Mouse (Mus musculus) urinary bladder, postnatal 25 days (tissue): ENCODE measurements at regions not wholly inside any gene's neighbourhood (a gene's known extent, or its start where the extent isn't known, plus 50 kb on each side); places are given as distances from the start of the nearest gene placed in this dataset.

Source experiments
- DNase-seq: peaks from one replicate; pipeline ENCODE4 v3.0.0; 2022; ENCODE audit warnings: low spot score

DNA sequence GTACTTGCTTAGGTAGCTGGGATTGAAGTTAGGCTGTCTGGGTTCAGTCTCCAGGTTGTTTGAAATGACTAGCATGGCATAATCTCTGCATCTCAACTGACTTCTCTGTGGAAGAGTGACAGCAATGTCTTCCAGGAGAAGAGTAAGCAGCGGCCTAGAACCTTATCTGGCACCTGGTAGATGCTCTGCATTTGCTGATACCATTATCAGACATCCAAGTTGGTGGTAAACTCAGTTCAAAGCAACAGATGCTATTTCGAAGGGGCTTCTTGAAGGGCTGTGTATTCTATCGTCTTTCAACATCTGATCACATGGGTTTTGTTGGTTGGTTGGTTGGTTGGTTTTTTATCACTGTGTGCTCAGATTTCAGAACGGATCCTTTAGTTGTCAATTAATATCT is 424.7 kb upstream of the Adgrl2 start:
- no peak for DNase-seq

DNA sequence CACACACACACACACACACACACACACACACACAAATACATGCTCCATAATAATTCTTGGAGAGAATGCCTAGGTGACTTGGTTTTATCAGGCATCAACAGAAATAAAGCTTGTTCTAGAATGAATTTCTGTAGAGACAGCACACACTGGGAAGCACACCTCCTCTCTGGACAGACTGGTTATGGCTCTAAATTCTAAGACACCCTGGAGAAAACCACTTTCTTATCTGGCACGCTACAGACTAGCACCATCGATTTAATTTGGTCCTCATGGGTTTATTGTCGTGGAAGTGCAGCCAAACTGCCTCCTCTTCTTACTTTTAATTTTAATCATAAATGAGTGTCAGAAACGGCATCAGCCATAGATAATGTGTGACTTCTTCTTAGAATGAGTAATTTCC is 422.8 kb upstream of the Adgrl2 start:
- no peak for DNase-seq

DNA sequence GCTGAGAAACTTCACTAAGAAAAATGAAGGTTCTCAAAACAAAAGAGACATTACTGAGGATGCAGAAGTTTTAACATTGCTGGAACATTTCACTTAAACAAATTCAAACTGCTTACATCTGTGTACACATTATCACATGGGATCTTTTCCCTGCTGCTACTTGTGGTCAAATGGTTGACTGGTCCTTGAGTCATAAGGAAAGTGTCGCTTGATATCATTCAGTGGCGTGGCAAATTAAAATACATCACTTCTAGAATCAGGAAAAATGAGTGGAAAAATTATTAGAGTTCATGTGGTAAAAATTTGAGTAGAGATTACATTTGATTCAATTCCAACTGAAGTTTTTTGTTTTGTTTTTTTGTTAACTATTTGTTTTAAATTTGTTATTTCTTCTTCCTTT is 420.2 kb upstream of the Adgrl2 start:
- no peak for DNase-seq

DNA sequence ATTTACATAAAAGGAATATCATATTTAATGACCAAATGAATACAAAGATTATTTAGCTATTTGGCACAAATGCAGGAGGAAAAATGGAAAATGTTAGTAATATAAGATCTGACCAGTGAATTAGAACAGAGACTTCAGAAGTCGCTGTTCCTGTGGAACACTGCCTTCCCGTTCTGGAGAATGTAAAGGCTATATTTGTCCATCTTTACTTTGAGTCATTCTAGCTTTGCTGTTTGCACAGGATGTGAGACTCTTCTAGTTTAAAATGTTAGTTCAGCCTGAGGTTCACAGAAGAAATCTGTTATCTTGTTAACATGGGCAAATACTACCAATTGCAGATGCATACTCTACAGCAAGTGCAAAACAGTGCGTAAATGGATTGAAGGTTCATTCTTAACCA is 418.5 kb upstream of the Adgrl2 start:
- no peak for DNase-seq

DNA sequence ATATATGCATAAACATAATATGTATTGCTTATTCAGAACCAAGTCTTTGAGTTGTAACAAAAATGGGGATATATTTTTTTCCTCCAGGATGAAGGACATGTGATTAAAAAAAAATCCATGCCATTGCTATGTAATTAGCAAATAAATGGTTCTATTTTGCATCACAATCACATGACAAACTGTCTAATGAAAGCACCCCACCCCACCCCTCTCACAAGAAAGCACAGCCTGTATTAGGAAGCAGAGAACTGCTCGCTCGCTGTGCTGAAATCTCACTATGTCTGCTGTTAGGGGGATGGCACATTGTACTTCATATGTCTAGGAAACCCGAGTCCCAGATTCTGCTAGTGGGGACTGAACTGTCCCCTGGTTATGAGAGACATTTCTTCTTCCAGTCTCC is 415.5 kb upstream of the Adgrl2 start:
- no peak for DNase-seq

DNA sequence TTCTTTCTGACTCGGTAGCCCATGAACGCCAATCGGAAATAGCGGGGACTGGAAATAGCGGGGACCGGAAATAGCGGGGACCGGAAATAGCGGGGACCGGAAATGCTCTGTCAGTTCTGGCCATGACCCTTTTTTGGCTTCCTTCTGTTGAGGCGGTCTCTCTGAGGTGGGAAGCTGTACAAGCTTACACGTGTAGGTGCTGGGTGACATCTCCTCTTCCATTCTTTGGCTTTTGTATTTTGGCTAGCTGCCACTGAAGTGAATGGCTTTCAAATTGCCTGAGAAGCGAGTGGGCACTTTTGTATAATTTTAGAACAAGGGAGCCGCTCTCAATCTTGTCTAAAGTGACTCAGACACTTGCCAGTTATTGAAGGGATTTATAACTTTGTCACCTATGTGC is 414.3 kb upstream of the Adgrl2 start:
- no peak for DNase-seq

DNA sequence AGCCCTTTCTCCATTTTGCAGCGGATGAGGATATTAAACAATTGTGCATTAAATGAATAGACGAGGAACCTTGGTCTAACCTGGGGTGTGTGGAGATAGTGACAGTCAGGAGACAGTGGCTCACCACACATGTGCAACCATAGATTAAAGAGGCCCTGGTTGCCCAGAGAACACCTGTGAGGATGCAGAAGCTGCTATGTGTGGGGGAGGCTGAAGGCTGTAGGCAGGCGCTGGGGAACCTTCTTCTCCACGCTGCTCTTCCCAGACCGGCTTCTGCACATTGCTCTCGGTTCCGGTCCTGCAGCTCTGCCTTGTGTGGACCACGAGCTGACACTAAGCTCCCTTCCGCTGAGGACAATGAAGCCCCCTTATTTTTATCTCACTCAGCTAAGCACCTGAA is 412.1 kb upstream of the Adgrl2 start:
- no peak for DNase-seq

DNA sequence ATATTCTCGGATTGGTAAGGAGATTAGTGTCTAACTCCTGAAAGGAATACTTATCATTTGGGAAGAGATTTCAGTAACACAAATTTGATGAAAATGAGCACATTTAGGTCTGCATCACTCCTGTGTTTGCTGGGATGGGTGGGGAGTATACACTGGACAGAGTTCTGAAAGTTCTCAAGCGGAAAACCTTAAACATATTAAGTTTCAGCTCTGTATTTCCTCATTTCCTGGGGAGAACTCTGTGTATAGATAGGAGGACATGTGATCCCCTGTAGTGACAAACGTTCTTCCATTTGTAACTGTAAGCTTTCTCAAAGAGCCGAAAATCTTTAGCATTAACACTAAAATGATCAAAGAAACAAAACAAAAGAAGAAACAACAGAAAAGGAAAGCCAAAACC is 404.7 kb upstream of the Adgrl2 start:
- no peak for DNase-seq

DNA sequence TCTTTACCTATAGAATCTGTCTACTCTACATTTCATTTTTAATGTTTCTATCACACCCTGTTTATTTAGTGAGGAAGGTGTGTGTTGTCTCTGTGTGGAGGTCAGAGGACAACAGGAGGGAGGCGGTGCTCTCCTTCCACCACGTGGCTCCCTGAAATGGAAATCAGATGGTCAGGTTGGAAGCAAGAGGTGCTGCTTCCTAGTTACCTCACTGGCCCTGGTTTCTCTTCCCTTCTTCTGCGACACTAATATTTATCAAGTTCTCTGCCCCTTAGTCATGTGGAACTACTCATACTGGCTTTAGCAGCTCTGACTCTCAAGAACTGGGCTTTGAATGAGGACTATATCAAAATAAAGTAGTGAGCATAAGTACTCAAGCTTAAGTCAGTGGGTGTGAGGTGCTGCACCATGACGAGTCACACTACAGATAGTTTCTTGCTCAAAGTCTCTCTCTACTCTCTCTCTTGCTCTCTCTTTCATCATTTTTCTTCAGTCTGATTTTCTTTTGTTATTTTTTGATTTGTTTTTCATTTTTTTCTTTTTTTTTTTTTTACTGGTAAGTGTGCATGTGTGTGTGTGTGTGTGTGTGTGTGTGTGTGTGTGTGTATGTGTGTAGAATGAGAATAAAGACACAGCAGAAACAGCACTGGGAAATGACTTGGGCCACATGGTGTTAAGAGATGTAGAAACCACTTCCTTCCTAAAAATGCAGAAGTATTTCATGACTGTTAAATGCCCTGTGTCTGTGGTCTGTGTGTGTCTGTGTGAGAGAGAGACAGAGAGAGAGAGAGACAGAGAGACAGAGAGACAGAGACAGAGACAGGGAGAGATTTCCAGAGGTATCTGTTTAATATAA is 403.2 kb upstream of the Adgrl2 start:
- no peak for DNase-seq

DNA sequence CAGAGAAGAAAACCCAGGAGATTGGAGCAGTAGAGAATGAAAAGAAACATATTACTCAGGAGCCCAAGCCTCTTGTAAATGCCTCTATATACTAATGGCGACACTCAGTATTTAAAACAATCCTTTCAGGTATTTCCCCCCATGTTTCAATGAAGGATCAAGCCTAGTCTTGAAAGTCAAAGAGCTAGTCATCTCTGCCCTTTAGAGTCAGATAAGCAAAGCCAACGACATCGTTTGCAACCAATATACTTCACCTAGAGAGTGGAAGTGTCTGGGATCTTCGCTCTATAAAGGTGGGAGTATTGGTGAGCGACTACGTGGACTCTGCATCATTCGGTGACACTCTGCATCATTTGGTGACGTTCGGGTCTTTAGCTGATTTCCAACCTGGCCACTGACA is 401.8 kb upstream of the Adgrl2 start:
- no peak for DNase-seq

DNA sequence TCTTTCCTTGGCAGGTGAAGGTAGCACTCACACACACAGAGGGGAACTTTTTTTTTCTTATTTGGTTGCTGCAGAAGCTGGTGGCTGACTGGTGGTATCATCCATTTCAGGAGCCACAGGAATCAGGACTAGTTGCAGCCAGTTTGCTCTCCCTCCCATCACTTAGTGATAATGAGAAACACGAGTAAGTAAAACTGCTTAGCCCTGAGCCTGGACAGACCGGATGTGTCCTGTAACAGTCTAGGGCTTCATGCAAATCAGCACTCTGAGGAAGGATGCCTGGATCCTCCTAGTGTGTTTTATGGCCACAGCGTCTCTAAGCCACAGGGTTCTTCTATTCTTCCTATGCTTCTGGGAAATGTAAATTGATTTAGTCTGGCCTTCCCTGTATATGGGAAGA is 397.2 kb upstream of the Adgrl2 start:
- no peak for DNase-seq

DNA sequence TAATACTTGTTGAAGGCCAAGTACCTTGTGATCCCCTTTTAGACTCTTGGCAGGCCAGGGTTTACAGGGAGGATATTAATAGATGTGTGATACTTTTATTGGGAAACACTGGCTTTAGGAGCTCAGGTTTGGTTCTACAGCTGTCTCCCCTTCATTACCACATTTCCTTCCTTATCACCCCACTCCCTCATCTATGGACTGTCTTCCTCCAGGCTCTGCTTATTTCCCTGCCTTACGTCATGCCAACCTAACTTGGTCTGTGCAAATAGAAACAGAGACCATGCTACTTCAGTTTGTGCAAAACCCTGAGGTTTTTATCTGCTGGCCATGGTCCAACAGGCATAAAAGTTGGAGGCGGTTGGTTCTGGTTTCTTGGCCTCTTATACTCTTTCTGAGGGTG is 395.7 kb upstream of the Adgrl2 start:
- no peak for DNase-seq

DNA sequence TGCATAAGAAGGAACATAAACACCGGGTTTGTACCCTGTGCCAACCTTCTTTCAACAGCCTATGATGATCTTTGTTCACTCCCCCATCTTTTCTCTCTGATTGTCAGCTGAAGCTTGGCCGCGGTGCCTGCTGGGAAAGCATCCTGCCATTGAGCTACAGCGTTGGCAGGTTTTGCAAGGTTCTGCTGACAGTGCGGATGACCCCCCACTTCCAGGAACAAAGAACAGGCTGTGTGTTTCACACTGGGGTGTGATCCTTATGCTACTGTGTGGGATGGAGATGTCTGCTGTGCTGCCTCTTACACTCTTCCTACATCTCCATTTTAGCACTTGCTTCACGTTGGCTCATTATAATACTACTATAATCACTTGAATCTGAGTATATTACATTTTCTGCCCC is 395.0 kb upstream of the Adgrl2 start:
- DNase-seq = no peak

DNA sequence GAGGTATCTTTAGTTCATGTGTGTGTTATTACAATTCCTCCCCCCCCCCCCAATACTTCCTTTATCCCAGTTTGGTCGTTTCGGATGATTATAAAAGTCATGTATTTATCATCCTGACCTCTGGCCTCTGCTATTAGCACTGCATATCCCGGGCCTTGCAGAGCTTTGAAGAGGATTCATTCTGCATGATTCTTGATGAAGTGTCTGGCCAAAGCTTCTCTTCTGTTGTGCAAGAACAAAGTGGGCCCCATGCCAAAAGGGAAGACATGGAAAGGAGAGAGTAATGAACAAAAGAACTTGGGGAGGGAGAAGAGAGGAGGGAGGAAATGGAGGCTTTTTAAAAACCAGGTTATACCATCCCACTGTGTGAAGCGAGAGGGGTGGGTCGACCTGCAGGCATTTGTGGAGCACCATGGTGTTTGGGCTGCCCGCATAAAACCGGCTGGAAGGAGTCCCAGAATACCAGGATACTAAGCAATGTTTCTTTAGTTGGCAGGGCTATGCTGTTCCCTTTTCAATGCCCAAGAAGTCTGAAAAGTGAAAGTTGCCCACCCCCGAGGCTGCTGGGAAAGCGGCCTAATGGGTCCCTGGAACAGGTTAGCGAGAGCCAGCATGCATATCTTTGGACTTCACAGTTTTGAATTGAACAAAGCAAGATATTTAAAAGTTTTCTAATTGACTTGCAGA is 391.3 kb upstream of the Adgrl2 start:
- no peak for DNase-seq

DNA sequence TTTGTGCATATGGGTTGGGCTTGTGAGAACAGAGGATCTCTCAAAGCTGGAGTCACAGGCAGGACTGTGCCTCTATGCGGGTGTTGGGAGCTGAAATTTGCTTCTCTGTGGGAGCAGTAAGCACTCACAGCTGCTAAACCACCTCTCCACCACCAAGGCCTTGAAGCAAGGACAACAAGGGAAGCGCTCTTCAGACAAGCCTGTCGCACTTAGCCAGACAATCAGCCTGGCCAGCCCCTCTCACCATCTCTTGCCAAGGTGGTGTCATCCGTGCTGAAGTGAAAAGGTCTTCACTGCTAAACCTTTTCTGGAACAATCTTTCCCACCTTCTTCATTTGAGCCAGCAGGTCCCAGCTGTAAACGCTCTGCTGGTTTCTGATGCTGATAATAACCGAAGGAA is 390.7 kb upstream of the Adgrl2 start:
- DNase-seq = no peak

DNA sequence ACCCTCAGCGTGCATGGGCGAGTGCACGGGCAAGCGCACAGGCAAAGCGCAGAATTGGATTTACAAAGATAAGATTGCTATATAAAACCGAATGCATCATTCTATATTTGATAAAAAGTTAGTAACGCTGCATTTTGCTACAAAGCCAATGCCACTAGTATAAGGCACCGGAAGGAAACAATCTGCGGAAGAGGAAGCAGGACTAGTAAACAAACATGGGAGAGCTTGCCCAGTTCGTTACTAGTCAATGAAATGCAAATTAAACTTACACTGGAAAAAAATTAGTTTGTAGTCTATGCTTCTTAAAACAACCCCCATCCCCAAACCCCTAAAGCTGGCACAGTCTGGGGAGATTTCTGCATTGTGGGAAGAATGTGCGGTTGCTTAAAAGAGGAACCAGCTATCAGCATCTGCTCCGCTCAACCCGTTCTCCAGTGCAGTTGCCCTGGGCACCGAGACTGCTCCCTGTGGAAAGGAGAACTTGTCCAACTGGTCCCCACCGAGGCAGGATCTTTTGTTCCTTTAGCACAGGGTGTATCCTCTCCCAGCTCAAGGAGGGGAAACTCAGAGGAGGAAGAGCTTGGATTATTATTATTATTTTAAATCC is 389.6 kb upstream of the Adgrl2 start:
- DNase-seq = no peak

DNA sequence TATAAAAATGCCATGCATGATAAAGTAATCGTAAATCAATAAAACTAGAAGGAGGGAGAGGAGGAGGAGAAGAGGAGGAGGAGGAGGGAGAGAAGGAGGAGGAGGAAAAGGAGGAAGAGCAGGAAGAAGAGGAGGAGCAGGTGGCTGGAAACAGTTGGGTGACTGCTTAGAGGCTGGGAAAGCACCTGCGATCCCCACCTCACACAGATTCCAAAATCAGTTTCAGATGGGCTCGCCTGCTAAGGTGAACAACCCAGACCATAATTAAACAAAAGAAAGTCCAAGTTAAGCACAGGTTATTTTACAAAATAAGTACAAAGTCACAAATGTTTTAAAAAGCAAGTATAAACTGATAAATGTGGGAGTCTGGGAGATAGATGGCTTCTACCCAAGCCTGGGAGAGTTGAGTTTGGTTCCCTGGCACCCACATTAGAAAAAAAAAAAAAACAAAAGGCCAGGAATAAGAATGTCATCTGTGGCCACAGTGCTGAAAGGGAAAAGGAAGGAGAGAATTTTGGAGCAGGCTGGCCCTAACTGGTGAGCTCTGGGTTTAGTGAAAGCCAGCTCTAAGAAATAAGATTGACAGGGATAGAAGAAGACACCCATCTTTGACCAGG is 389.0 kb upstream of the Adgrl2 start:
- no peak for DNase-seq

DNA sequence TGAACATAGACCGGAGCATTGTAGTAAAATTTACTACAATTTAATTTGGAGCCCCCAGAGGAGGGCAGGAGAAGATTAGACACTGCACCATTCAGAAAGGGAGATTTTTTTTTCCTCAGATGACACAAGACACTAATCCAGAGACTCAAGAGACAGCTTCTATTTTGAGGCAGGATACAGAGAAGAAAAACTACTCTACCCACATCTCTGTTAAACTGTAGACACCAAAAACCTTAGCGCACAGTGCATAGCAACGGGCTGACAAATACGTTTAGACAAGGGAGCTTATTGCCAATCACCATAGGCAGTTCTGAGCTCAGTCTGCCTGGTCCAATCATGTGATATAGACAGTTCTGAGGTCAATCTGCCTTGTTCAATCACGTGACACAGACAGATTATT is 381.1 kb upstream of the Adgrl2 start:
- no peak for DNase-seq

DNA sequence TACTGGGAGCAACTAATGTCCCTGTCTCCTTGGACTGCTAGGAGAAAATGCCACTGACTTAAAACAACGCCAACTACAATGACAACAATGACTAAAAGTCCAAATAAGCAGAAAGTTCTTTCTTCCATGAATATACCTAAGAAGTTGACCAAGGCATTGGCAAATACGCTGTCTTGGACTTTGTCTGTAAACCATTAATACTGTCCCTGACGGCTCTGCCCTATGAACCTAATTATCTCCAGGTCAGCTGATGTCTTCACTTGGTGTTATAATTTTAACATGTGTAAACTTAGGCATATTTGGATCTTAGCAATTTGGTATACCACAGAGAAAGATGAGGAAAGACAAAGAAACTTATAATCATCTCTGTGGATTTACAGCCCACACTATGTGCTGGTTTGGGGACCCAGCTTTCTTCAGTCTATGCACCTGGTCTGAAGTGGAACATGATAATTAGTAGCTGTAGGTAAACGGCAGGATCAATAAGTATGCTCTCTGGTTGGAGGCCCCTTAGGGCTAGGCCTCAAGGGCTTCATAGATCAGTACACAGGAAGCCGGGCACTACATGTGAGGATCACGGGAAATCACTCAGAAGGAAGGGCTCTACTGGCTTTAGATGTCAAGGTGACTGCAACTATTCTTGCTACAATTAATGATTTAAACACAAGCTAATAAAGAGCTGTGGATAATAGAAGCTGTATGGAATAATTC is 380.3 kb upstream of the Adgrl2 start:
- no peak for DNase-seq

DNA sequence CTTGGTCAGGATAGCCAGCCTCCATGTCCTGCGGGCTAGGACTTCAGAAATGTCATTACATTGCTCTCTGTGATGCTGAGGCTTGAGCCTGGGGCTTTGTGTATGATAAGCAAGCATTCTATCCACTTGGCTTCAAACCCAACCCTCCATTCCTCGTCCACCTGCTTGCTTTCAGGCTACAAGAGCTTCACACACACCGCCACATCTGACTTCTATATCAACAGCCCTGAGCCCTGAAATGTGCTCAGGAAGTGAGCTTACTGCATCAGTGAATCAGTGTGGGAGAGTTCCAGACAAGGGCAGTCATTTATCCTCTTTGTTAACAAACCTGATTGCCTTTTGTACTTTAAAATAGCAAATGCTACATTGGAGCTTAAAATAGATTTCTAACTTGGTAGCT is 377.5 kb upstream of the Adgrl2 start:
- DNase-seq = no peak

DNA sequence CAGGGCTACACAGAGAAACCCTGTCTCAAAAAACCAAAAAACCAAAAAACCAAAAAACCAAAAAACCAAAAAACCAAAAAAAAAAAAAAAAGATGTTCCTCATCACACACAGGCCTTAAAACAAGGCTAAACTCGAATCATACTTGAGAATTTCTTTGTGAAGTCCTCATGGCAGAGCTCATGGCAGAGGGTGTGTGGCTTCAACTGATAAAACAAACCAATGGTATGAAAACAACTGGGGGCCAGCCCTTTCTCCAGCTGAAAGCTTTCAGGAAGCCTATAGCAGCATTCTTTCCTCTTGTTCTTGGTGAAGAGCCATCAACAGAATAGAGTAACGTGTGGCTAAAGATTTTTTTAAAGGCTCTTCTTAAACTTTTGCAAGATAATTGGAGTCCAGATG is 369.8 kb upstream of the Adgrl2 start:
- DNase-seq = no peak

DNA sequence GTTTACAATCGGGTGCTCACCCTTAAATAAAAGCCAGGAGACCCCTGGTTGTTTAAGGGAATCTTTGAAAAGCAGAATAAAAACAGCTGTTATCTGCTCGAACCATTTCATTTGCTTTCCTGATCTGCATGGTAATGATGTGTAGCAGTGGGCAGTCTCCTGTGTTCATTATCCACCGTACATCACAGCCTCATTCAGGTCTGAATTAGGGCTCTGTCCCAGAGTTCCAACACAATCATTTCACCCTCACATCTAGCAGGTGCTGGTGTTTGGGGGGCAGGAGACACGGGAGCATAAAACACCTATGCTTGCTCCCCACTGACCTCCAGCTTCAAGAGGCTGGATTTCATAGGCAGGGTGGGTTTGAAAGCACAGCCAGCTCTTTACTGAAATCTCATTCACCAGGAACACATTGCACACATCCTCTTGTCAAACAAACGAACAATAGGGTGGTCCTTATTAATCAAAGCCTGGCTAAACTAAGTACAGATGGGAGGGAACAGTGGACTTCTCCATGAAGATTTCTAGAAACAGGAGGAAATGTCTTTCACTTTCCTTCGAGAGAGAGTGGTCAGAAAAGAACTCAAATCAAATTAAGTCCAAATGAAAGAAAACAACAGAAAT is 368.3 kb upstream of the Adgrl2 start:
- no peak for DNase-seq
